Mouse (Mus musculus): ENCODE results near the gene Hist1h4j.
A peak's percentile ranks its signal among the peaks of the same experiment; 100 is the strongest.

Gene Hist1h4j

GRCm38 (mm10) chr13:21722993-21723836 lies 11.6 kb upstream of the Hist1h4j start:
- no peak for DNase-seq (ENCODE audit: low spot score in 2 of 2)

DNA sequence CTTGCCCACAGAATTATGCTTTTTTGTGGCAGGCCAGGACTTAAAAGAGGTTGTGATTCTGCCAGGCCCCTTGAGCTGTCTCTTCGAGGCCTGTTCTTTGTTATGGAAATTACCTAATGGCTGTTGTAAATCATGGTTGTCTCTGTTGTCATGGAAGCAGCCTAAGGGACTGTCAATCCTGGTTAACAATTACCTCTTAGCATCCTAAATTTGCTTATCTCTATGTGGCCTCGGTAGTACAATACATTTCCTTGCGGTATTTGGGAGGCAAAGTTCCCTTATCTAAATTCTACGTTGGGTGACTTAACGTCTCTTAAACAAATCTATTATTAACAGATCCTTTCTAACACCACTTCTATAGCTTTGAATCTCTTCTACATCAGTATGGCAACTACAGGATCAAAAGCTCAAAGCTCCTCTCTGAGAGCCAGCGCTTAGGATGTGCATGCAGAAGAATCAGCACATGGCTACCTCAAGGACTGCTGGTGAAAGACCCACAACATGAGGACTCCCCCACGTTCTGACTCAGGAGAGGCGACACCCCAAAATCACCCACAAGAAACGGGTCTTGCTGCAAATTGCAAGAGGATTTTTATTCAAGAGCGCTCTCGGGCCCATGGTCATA lies 6.8 kb upstream of the Hist1h4j start:
- no peak for DNase-seq (ENCODE audit: low spot score in 2 of 2)

DNA sequence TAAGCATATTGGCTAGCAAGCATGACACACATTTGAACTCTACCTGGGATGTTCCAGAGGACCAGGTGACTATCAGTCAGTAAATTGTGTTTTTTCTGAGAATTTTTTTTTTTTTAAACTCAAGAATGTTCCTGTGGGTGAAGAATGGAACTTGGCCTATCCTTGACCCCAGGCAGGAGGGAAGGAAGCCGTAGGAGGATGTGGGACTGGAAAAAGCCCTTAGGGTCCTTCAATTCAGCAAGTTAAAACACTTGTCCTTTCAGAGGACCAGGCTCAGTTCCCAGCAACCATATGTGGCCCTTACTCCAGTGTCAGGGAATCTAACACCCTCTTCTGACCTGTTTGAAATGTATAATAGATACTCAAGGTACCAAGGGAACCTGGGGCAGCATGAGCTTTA lies 5.3 kb upstream of the Hist1h4j start:
- DNase-seq (ENCODE audit: low spot score in 2 of 2) = no peak

GRCm38 (mm10) chr13:21733466-21733865 lies 1.4 kb upstream of the Hist1h4j start:
- DNase-seq (ENCODE audit: low spot score in 2 of 2) = no peak

DNA sequence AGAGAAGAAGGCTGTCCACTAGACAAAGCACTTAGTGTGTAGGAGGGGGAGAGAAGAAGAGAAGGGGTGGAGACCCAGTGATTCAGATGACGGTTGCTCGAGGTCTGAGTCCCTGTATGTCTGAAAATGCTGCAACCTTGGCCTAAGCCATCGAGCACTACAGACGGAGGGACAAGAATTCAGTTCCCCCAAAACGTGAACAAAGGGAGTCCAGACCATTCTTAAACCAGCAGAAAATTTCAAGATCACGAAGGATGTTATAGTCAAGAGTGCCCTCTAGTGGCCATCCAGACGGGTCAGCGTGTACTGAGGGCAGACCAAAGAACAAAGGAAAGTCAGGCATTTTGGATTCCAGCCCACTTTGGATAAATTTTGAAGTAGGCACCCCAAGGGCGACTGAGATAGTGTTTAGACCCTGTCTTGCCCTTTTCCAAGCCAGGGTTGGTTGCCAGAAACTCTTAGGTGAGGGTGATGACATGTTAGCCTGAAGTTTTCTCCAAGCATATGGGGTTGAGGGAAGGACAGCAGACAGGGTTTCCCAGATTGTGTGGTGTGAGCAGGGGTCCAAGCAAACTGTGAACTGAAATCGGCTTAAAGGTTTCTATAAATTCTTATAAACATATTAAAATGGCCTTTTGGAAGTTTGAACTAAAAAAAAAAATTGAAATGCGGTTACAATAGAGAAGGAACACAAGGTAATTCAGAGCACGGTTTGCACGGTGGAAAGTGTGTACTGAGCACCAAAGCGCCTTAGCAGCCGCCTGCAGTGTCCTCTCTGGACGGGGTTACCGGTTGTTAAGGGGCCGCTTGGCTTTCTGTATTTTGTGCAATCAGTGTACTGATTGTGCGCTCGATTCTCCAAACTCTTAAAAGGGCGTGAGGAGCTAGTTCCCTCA lies 606 bp upstream of the Hist1h4j start:
- peak; percentile 26 to 82 for DNase-seq (ENCODE audit: low spot score in 2 of 2)

- DNase-seq (ENCODE audit: low spot score in 2 of 2) = no peak
These were observed 10.1 kb downstream of the Hist1h4j start for GRCm38 (mm10) chr13:21745006-21745405.

DNA sequence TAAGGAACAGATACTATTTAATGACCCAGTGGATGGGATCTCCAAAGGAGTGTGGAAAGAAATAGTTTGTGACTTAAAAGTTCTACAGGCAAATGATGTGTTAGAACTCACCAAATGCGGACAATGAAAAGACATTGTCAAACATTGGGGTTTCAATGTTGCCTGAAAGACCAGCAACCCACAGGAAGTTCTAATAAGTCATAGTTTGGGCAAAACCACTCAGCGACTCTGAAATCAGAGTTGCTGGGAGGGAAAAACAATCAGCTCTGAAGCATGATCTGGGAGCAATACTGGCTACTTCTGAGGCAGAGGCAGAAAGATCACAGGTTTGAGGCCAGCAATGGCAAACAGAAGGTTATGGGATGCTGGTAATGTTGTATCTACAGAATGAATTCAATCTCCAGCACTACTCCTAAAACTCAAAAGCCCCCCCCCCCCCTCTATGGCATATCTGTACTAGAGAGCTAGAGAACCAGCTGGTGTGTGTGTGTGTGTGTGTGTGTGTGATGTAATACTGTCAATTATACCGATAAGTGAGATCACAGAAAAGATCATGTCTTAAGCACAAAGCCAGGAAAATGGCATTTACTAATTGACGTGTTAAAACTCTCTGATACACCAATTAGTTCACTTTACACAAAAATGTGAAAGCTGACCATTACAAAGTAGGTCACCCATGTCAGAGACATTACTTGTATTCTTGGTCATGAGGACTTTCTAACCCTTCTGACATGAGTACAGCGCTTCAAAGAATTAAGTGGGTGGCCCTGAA lies 14.7 kb downstream of the Hist1h4j start:
- no peak for DNase-seq (ENCODE audit: low spot score in 2 of 2)

GRCm38 (mm10) chr13:21750159-21751017 lies 15.5 kb downstream of the Hist1h4j start, which contains the start of gene Hist1h4k:
TSS of gene Hist1h4k (minus strand) at chr13:21750505.
- peak; percentile 92 to 95 for DNase-seq (ENCODE audit: low spot score in 2 of 2)

GRCm38 (mm10) chr13:21751417-21751816 lies 16.6 kb downstream of the Hist1h4j start:
- no peak for DNase-seq (ENCODE audit: low spot score in 2 of 2)

DNA sequence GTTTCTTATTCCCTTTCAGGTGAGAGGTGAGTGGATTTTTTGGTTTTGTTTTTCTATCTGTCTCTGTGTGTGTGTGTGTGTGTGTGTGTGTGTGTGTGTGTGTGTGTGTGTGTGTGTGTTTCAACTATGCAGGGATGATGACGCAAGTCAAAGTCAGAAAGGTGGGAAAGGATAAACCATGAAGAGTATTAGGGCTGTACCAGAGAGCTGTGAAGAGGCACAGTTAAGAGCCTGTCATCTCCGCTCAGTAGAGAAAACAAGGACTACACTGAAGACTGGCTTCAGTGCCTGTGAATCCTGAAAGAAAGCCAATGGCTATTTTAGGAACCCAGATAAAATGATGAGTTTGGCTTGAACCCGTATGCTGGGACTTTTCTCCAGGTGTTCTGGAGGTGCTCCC lies 17.0 kb downstream of the Hist1h4j start:
- DNase-seq (ENCODE audit: low spot score in 2 of 2) = no peak

GRCm38 (mm10) chr13:21752356-21752755 lies 17.5 kb downstream of the Hist1h4j start:
- no peak for DNase-seq (ENCODE audit: low spot score in 2 of 2)

GRCm38 (mm10) chr13:21753051-21753523 lies 18.2 kb downstream of the Hist1h4j start:
- DNase-seq (ENCODE audit: low spot score in 2 of 2) = no peak

DNA sequence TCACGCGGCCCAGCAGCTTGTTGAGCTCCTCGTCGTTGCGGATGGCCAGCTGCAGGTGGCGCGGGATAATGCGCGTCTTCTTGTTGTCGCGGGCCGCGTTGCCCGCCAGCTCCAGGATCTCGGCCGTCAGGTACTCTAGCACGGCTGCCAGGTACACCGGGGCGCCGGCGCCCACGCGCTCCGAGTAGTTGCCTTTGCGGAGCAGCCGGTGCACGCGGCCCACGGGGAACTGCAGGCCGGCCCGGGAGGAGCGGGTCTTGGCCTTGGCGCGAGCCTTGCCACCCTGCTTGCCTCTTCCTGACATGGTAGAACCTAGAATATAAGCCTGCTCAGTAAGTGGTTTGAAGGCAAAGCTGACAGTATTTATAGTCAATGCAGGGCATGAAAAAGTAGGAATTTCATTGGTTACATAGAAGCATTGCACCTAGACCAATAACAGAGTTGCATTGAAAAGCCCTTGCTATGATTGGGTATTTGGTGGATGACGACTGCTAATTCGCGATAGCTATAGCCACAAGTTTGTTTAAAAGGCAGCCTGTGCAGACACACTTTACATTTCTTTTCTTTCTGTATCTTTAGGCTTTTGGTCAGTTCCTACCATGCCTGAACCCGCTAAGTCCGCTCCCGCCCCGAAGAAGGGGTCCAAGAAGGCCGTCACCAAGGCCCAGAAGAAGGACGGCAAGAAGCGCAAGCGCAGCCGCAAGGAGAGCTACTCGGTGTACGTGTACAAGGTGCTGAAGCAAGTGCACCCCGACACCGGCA lies 18.8 kb downstream of the Hist1h4j start, which contains the start of the genes Hist1h2ak and Hist1h2bn:
Gene Hist1h2ak (minus strand): TSS at position 304 of the 762 bp plus-strand sequence.
Gene Hist1h2bn (plus strand): TSS at position 600 of the 762 bp plus-strand sequence.
- DNase-seq (ENCODE audit: low spot score in 2 of 2) = peak in 1 of 2 experiments; percentile 47

- DNase-seq (ENCODE audit: low spot score in 2 of 2) = peak in 1 of 2 experiments; percentile 21
These were observed 19.6 kb downstream of the Hist1h4j start for GRCm38 (mm10) chr13:21754294-21755001.

DNA sequence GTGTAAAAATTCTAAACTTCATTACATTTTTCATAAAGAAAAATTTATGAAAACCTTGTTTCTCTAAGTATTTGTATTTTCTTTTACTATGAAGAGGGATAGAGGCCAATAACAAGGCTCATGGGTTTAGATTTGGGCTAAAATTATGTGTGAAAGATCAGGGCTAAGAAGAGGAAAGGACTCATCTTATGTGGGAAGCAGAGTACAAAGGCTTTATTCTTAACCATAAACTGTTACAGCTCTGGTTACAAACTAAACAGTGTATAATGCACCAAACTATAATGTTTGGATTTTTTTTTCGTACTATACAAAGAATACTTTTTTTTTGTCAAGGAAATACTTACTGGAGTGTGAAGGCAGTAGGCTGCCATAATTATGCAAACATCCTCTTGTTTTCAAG lies 20.8 kb downstream of the Hist1h4j start:
- DNase-seq (ENCODE audit: low spot score in 2 of 2) = no peak

DNA sequence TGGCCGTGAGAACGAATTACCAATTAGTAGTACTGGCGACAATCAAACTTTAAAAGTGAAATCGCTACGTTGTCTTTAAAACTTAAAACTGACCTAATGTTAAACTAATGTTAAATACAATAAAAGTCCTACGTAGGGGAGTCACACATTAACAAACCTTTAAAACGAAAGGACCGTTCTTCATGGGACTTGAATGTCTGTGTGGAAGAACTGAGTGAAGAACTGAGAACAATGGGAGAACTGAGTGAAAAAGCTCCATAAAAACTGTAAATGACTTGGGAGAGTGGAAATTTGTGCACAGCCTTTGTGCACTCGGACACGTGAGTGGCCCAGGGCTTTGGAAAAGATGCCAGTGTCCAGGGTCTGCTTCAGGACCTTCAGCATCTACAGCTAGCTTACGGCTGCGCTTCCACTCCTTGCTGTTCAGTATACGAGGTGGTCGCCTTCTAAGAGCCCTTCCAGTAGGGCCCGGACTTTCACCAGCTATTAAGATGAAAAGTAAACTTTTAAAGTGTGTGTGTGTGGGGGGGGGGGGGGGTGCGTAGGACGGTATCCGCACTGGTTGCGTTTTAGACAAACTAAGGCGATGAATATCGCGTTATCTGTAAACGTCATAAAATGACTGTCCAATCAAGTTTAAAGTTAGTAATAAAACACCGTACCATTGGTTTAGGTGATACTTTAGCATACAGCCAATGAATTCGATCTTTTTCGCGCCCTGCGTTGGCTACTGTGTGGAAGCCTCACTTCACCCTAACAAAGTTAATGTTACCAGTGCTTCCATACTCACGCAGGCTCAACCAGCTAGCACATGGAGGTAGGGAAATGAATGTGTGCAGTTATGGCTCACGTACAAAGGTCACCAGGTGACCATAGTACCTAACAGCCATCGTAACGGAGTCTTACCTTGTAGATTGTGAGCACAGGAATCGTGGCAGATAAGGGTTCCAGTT lies 44.2 kb downstream of the Hist1h4j start:
- peak; percentile 28 to 56 for DNase-seq (ENCODE audit: low spot score in 2 of 2)

Data from cerebellum, postnatal 4 days (tissue).